Mouse (Mus musculus) olfactory bulb, adult 2 months (tissue): ENCODE data around the gene Dcaf11.

ENCODE experiments used
- CTCF ChIP-seq: fragments of 200-500 bp; IDR thresholded peaks from 2 replicates; pipeline ENCODE4 v1.5.1; 2012; ENCODE audit warnings: low read depth, mild to moderate bottlenecking, low read length, moderate library complexity; ENCODE audit not compliant: insufficient read depth
- POLR2A ChIP-seq: fragments of 200-500 bp; IDR thresholded peaks from 2 replicates; pipeline ENCODE4 v1.6.1; 2012; ENCODE audit warnings: mild to moderate bottlenecking, low read depth, low read length, moderate library complexity; ENCODE audit not compliant: insufficient read depth

DNA sequence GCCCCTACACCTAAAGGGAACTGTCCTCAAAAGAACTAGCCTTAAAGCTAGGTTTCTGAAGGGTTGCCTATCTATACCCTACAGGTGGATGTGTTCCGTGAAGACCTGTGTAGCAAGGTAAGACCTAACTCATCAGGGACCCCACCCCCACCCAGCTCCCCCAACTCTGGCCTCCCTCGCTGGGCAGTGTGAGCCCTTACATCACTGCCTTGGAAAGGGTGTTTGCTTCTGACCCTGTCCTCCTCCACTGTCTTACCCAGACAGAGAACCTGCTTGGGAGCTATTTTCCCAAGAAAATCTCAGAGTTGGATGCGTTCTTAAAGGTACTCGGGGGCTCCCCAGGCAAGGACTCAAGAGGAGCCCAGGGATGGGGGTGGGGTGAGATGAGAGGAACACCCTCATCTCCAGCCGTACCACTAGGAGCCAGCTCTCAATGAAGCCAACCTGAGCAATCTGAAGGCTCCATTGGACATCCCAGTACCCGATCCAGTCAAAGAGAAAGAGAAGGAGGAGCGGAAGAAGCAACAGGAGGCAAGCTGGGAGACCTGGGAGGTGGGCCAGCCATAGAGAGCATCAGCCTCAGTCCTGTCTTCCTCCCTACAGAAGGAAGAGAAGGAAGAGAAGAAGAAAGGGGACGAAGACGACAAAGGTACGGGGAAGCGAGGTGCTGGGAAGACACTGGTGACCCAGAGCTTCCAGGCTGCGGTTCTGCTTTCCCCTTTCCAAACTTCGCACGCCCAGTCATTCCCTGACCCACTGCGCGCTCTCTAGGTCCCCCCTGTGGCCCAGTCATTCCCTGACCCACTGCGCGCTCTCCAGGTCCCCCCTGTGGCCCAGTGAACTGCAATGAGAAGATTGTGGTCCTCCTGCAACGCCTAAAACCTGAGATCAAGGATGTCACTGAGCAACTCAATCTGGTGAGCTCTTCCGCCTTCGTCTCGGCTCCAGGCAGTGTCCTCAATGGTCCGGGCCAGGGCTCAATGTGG, 20.0 kb downstream of the Dcaf11 start:
- TF ChIP-seq POLR2A, result no peak
- TF ChIP-seq CTCF, result no peak
